Mouse (Mus musculus) ovary, postnatal 10 days (tissue): ENCODE data around the gene Tmem109.
A peak's percentile ranks its signal among the peaks of the same experiment; 100 is the strongest.

Experiments
- DNase-seq: peaks from one replicate; pipeline ENCODE4 v3.0.0; 2022; ENCODE audit warnings: low spot score

Gene Tmem109

GRCm38 (mm10) chr19:10892201-10892600 is 10.4 kb upstream of the Tmem109 start:
- DNase-seq = no peak

GRCm38 (mm10) chr19:10880975-10881425 is 801 bp downstream of the Tmem109 start:
- no peak for DNase-seq

- DNase-seq = no peak
Measured at GRCm38 (mm10) chr19:10880085-10880974, 1.5 kb downstream of the Tmem109 start.

DNA sequence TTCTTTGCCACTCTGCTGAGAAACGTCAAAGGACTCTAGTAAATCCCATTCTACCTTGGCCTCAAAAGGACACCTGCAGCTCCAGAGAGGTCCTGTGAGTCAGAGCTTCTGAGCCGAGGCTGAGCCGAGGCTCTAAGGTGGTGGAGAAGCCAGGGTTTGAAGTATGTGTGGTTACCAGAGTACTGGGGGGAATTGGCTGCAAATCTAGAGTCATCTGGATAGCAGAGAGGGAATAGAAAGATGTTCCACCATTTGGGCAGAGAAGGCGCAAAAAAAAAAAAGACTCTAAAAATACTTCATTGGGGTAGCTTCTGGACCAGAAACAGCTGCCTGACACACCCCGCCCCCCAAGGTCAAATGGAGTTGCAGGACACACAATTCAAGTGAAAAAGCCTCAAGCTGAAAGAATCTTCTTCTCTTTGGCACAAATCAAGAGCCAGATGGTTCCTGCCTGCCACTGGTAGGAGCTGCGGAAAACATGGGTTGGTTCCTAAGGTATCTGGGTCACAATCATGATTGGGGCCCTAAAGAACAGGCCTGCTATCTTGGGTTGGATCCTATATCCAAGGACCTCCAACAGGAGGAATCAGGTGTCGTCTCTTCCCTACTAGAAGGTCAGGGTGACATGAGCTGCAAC is 3.5 kb downstream of the Tmem109 start:
- DNase-seq = no peak

DNA sequence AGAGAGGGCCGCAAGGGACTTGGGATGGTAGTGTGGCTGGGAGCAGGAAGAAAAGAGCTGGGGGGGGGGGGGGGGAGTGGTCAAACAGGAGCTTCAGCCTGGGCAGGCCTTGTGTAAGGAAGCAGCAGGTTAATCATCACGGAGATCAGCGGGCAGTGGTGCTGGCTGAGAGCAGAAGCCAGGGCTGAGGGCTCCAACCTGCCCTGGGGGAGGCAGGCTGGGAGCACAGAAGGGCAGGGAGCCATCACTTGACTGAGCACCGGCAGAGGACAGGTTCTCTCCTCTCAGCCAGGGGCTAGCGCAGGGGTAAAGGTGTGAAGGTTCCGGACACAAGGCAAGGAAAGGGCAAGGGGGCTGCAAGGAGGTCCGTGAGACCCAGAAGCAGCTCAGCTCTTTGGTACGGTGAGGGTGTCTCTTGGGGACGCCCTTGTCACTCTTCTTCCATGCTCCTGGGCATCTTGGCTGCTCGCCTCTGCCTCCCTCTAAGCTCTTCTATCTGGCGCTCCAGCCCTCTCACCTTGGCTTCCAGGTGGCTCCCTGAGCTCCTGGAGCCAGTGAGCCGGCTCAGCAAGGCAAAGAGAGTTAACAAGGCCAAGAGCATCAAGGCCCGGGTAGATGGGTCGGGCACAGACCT is 10.4 kb downstream of the Tmem109 start:
- no peak for DNase-seq

- no peak for DNase-seq
Measured at GRCm38 (mm10) chr19:10870676-10871075, 11.1 kb downstream of the Tmem109 start.

DNA sequence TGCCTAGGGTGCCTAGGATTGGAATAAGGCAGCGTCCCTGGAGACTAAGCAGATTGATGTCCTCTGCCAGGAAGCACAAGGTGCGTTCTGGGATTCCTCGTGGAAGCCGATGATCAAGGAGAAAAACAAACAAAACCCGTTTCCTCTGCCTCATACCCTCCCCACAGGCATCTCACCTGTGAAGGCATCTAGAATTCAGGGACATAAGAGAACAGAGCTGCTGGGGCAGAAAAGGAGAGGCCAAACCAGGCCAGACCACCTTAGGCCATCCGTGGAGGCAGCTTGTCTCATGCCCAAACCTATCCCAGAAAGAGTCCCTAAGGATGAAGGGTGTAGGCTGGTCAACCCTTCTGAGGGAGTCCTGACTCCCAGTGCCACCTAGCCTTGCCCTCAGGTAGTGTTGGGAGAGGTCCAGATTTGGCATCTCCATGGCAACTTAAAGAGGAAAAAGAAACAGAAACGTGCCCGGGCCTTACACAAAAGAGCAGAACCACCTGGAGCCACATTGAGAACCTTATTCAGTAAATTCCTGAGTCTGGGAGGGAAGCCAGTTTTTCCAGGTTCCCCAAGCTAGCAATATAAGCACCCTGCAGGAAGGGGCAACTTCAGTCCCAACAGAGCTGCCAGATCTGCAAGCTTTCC is 11.8 kb downstream of the Tmem109 start, which contains the start of gene Tmem132a:
Tmem132a (minus strand) TSS at position 55 of the 642 bp plus-strand sequence.
- DNase-seq = no peak

DNA sequence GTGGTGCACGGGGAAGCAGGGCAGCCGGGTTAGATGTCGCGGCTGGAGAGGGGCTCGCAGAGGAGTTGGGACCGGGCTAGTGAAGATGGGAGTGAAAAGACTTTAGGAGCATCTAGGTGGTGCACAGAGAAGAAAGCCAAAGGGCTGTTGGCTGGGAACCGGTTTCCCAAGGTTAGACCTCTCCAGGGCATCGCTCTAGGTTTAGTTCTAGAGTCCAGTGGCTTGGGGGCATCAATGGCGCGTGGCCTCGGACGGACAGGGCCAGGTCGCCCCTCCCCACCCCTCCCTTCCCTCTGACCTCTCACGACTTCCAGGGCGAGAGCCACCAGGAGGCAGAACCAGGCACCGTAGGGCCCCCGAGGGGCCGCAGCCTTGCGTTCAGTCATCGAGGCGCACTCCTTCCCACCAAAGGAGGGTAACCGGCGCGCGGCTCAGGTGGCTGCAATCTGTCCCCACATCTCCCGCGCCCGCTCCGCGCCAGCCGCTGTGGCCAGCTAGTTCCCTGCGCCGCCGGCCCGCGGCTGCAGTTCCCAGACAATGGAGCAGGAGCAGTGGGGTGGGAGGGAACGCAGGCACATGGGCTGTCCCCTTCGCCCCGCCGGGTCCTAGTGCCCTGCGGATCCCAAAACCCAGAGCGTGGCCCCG is 12.4 kb downstream of the Tmem109 start:
- peak; percentile 67 for DNase-seq

DNA sequence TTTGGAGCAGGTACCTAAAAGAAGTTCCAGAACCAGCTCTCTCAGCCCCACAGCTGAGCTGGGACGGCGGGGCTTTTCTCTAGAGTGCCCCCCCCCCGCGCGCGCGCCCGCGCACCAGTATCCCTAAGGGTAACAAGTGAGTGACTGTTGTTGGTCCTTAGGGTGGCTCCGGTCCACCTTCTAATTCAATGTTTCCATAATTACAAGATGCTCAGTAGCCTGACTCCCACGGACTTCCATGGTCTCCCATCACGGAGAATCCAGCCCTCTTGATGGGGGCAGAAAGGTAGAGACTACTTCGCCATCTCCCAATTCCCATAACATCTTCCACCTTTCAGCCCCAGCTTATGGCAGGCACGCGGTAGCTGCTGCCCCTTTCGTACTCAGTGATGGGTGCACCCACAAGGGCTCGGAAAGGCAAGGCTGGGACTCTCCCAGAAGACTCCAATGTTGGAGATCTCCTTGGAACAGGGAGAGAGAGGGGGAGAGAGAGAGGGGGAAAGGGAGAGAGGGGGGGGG is 13.1 kb downstream of the Tmem109 start:
- no peak for DNase-seq

GRCm38 (mm10) chr19:10867946-10868622 is 13.7 kb downstream of the Tmem109 start:
- no peak for DNase-seq

DNA sequence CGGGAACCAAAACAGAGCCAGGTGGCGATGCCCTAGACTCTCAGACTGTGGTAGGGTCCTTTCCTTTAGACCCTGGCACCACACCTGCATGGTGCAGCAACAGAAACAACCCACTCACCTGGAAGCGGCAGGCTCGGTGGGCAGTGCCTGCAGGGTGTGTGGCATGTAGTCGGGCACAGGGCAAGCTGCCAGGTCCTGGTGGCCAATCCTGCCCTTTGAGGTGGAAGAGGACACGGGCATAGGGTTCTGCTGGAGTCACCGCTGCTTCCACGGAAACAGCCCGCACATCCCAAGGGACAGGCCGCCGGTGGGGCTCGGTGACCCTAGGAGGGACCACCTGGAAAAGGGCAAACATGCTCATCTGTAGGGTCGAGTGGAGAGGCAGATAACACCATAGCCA is 15.4 kb downstream of the Tmem109 start:
- no peak for DNase-seq

- no peak for DNase-seq
Measured at GRCm38 (mm10) chr19:10860072-10860497, 21.7 kb downstream of the Tmem109 start.

- no peak for DNase-seq
Measured at GRCm38 (mm10) chr19:10856520-10856919, 25.3 kb downstream of the Tmem109 start.

GRCm38 (mm10) chr19:10855422-10855821 is 26.4 kb downstream of the Tmem109 start:
- no peak for DNase-seq

- DNase-seq = no peak
Measured at GRCm38 (mm10) chr19:10847311-10848087, 34.3 kb downstream of the Tmem109 start.

- DNase-seq = no peak
Measured at GRCm38 (mm10) chr19:10846150-10846549, 35.7 kb downstream of the Tmem109 start.

GRCm38 (mm10) chr19:10845454-10845853 is 36.3 kb downstream of the Tmem109 start:
- no peak for DNase-seq

- DNase-seq = no peak
Measured at GRCm38 (mm10) chr19:10844206-10844605, 37.6 kb downstream of the Tmem109 start.

- DNase-seq = no peak
Measured at GRCm38 (mm10) chr19:10842914-10843313, 38.9 kb downstream of the Tmem109 start.
